Mouse (Mus musculus): ENCODE measurements around the gene Tnfsf12. TPM values are rescaled to one million over a fixed set of nuclear protein-coding genes. Genes with fewer than 3 reads are reported as not detected.

Gene Tnfsf12
- 9.0 and 9.7 TPM in 2 replicates for polyA plus RNA-seq (2012; ENCODE audit: low replicate concordance)

DNA sequence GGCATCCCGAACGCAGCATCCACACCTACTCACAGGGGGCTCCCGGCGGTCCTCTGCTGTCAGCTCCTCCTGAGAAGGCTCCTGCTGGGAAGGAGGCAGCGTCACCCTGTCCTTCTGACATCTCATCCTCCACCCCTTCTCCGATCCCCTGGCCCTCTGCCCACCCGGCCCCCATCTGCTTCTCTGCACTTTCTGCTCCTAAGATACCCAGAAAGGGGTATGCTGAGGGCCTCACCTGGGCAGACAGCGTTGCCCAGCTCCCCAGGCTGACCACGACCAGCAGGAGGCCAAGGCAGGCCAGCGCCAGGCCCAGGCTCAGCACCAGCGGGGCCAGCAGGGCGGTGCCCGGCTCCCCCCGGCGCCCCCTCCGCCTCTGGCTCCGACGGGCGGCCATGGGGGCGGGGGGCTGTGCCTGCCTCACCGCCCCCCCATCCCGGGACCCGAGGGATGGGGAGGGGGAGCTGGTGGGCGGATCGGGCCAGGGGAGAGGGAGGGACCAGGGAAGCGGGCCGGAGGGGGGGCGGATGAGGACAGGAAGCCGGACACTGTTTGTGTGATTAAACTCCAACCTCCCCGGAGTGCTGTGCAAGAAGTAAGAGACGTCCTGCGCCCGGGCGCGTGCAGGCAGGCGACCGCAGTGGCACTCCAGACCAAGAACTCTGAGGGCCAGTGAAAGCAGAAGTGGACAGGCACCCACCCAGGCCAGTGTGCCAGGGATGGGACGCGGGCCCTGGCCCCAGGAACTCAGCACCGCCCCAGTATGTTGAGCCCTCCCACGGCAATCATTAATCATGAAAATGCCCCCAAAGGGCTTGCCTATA, at the start of gene Tnfsf12, which contains the start of gene Tnfsfm13:
Tnfsf12 (minus strand) TSS at position 489 of the 821 bp plus-strand sequence.
Tnfsfm13 (minus strand) TSS at position 738 of the 821 bp plus-strand sequence.

DNA sequence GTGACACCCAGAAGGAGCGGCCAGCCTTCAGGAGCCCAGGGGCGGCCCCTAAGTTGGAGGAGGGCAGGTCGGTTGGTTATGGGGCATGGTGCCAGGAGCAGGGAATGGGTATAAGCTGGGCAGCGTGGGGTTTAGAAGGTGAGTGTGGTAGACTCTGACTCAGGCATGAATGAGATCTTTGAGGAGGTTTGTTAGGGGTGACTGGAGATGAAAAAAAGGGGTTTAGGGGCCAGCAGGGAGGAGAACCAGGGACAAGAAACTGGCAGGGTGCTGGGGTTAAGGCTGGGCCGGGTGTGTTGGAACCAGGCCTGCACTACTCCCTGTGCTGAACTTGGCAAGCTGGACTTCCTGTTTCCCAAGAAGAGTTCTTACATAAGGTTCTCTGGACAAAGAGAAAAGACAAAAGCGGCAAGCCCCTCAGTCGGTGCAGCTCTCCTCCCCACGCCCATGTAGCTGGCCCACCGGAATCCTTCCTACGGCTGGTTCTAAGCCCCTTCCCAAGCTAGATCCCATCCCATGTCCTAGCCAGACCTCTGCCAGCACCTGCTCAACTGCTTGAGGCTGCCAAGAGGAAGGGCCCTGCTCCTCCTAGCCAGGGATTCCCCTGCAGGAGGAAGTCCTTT, 10.0 kb downstream of the Tnfsf12 start, which contains the start of gene Tnfsf13:
Tnfsf13 (minus strand) TSS at position 259 of the 623 bp plus-strand sequence.

DNA sequence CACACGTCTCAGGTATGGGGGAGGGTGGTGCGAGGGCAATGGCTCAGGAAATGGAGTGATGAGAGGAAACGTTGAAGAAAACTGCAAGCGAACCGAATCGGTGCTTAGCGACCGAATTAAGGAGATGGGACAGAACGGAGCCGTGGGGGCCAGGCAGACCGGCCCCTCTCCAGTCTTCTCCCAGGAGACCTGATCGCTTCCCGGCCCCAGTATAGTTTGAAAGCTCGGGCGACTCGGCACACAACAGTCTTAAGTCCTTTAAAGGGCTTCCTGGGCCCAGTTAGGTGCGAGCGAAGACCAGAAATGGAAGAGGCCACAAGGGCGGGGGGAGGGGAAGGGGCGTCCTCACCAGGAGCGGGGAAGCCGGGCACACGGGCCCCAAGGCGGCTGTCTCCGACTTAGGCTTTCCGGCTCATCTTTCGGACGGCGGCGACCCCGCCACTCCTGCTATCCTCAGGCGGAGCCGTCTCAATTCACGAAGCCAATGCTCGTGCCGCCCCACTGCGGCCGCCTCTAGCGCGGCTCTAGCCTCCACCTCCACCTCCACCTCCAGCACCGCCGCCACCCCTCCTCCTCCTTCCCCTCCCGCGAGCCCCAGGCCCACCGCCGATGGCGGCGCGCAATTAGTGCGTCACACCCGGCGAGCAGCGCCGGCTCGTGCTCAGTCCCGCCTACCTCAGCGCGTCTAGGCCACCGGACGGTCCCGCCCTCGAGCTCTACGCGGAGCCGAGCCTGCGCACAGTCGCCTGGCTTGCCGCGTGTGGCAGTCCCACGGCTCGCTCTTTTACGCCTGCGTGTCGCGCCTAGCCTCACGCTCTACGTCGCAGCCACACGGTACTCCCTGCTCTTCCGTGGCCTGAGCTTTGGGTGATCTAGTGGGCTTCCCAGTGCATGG, 14.1 kb downstream of the Tnfsf12 start, which contains the start of gene Senp3:
Senp3 (minus strand) TSS at position 771 of the 895 bp plus-strand sequence.

DNA sequence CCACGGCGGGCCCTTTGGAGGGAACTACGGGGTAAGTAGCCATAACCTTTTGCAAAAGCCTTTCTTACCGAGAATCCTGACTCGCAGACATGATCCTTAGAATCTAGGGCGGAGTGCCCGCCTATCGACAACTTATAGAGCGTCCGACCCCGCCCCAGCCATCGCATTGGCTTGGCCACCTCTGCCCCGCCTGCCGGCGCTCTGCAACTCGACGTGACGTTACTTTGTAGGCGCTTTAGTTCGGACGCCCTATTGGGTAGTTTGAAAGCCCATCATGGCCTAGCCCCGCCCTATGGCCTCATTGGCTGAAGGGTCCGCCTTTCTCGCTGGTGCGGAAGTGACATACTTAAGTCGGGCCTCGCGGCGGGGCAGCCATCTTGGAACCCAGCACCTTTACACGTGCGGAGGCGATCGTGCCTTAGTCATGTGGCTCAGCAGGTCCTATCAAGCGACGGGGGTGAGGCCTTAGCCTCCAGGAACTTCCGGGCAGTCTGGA, 23.4 kb downstream of the Tnfsf12 start, which contains the start of gene Eif4a1:
Eif4a1 (minus strand) TSS at position 213 of the 496 bp plus-strand sequence.

DNA sequence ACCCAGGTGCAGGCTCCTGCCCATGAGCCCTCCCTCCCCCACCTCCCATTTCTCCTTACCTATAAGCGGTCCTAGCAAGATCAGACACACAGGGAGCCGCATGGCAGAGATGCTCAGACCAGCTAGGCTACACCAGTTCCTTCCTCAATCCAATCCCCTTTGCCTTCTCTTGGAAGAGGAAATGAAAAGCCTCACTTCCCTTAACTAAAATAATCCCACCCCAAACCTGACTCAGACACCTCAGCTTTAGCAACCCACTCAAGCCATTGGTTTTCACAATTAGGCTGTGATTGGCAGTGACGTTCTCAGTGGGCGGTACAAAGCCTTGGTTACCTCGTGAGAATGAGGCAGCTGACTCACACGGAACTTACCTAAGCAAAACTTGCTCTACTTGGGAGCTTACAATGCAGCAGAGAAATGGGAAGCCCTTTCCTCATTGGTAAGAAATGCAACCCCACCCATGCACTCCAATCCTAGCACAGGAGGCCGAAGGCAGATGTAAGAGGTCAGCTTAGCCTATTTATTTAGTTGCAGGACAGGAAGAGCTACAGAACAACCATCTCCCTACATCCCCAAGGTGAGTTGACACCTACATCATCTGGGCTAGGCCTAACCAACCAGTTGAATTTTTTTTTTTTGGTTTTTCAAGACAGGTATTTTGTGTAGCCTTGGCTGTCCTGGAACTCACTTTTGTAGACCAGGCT, 29.5 kb downstream of the Tnfsf12 start, which contains the start of gene Cd68:
Cd68 (minus strand) TSS at position 193 of the 704 bp plus-strand sequence.

DNA sequence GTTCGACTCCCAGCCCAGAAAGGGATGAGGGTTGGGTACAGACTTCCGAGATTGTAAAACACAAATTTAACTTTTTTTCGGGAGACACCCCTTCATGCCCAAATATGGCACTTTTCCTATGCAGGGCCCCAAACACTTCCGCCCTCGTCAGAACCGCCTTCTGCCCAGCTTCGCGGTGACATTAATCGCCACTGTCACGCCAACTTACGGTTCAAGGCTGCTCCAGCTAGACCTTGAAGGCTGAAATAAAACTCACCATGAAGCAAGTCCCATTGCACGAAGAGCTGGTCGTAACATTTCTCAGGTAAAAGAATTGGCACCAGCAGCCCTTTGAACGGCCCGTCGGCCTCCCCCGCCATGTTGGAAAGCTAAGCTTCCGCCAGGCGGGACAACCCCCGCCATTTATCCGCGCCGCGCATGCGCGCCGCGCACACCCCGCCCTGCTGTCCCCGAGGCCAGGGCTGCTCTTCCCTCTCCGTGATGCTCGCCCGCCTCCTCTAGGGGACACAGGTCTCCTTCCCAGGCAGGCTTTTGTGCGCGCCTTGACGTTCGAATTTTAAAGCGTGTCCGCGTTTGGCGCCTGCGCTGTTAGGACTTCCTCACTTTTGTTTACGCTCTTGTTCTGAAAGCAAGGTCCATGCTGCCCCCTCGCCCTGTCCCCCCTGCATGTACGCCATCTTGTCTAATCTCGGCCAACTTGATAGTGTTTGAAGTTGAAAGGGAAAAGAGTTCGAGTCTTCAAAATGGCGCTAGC, 33.3 kb downstream of the Tnfsf12 start, which contains the start of gene Mpdu1:
Mpdu1 (minus strand) TSS at position 430 of the 754 bp plus-strand sequence.

DNA sequence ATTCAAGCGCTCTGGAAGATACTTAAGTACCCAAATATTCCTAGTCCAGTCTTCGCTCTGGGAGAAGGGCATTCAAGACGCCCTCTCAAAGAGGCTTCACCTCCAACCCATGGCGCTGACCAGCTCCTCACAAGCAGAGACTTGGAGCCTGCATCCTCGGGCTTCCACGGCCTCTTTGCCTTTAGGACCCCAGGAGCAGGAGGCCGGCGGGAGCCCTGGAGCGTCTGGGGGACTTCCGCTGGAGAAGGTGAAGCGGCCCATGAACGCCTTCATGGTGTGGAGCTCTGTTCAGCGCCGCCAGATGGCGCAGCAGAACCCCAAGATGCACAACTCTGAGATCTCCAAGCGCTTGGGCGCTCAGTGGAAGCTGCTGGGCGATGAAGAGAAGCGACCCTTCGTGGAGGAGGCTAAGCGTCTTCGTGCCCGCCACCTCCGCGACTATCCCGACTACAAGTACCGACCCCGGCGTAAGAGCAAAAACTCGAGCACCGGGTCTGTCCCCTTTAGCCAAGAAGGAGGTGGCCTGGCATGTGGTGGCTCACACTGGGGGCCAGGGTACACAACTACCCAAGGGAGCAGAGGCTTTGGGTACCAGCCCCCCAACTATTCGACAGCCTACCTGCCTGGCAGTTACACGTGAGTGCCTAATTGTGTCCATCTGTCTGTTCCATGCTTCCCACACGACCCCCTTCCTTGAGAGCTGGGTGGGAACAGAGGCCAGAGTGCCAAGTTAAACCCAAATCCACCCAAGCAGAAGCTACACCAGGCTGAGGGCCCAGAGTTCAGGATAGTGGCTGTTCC, 40.2 kb downstream of the Tnfsf12 start, which contains the start of gene Sox15:
Sox15 (plus strand) TSS at position 51 of the 801 bp plus-strand sequence.

Other genes starting within 250 kb of the Tnfsf12 start
- gene Dnah2, start 146.7 kb downstream of the Tnfsf12 start, polyA plus RNA-seq (2012; ENCODE audit: low replicate concordance): 0.02 and 0.19 TPM in 2 replicates
- gene Efnb3, start 135.6 kb downstream of the Tnfsf12 start, polyA plus RNA-seq (2012; ENCODE audit: low replicate concordance): 1.6 and 2.7 TPM in 2 replicates
- gene Wrap53, start 115.6 kb downstream of the Tnfsf12 start, polyA plus RNA-seq (2012; ENCODE audit: low replicate concordance): 6.9 and 45.7 TPM in 2 replicates
- gene Trp53, start 115.5 kb downstream of the Tnfsf12 start, polyA plus RNA-seq (2012; ENCODE audit: low replicate concordance): 119 and 129 TPM in 2 replicates
- 171 and 259 TPM in 2 replicates for gene Atp1b2, start 89.9 kb downstream of the Tnfsf12 start, polyA plus RNA-seq (2012; ENCODE audit: low replicate concordance)
- not detected in 2 replicates for gene Shbg, start 77.9 kb downstream of the Tnfsf12 start, polyA plus RNA-seq (2012; ENCODE audit: low replicate concordance)
- gene Sat2, start 73.8 kb downstream of the Tnfsf12 start, polyA plus RNA-seq (2012; ENCODE audit: low replicate concordance): not detected in 2 replicates
- gene Fxr2, start 62.9 kb downstream of the Tnfsf12 start, polyA plus RNA-seq (2012; ENCODE audit: low replicate concordance): 91.8 and 97.5 TPM in 2 replicates
- 0.44 TPM in 1 of 2 replicates, not detected in the other for gene Sox15, start 40.5 kb downstream of the Tnfsf12 start, polyA plus RNA-seq (2012; ENCODE audit: low replicate concordance)
- gene Mpdu1, start 33.2 kb downstream of the Tnfsf12 start, polyA plus RNA-seq (2012; ENCODE audit: low replicate concordance): 24.1 and 29.9 TPM in 2 replicates
- 26.6 and 82.4 TPM in 2 replicates for gene Cd68, start 29.7 kb downstream of the Tnfsf12 start, polyA plus RNA-seq (2012; ENCODE audit: low replicate concordance)
- 226 and 408 TPM in 2 replicates for gene Eif4a1, start 23.4 kb downstream of the Tnfsf12 start, polyA plus RNA-seq (2012; ENCODE audit: low replicate concordance)
- 128 and 137 TPM in 2 replicates for gene Senp3, start 13.8 kb downstream of the Tnfsf12 start, polyA plus RNA-seq (2012; ENCODE audit: low replicate concordance)
- gene Tnfsf13, start 10.1 kb downstream of the Tnfsf12 start, polyA plus RNA-seq (2012; ENCODE audit: low replicate concordance): 2.3 and 5.0 TPM in 2 replicates
- gene Tnfsfm13, start 249 bp upstream of the Tnfsf12 start, polyA plus RNA-seq (2012; ENCODE audit: low replicate concordance): 6.6 and 8.1 TPM in 2 replicates
- 92.9 and 194 TPM in 2 replicates for gene Polr2a, start 62.8 kb upstream of the Tnfsf12 start, polyA plus RNA-seq (2012; ENCODE audit: low replicate concordance)
- gene Slc35g3, start 66.1 kb upstream of the Tnfsf12 start, polyA plus RNA-seq (2012; ENCODE audit: low replicate concordance): not detected in 2 replicates
- gene Zbtb4, start 70.1 kb upstream of the Tnfsf12 start, polyA plus RNA-seq (2012; ENCODE audit: low replicate concordance): 38.9 and 47.4 TPM in 2 replicates
- 0.18 and 0.20 TPM in 2 replicates for gene Chrnb1, start 100.1 kb upstream of the Tnfsf12 start, polyA plus RNA-seq (2012; ENCODE audit: low replicate concordance)
- 0.07 and 0.47 TPM in 2 replicates for gene Fgf11, start 106.0 kb upstream of the Tnfsf12 start, polyA plus RNA-seq (2012; ENCODE audit: low replicate concordance)
- not detected in 2 replicates for gene Tmem102, start 109.8 kb upstream of the Tnfsf12 start, polyA plus RNA-seq (2012; ENCODE audit: low replicate concordance)
- 0.07 TPM in 1 of 2 replicates, not detected in the other for gene Gm39566, start 119.4 kb upstream of the Tnfsf12 start, polyA plus RNA-seq (2012; ENCODE audit: low replicate concordance)
- gene Spem2, start 122.6 kb upstream of the Tnfsf12 start, polyA plus RNA-seq (2012; ENCODE audit: low replicate concordance): not detected in 2 replicates
- not detected in 2 replicates for gene Spem1, start 126.3 kb upstream of the Tnfsf12 start, polyA plus RNA-seq (2012; ENCODE audit: low replicate concordance)
- gene Nlgn2, start 141.9 kb upstream of the Tnfsf12 start, polyA plus RNA-seq (2012; ENCODE audit: low replicate concordance): 3.7 and 5.0 TPM in 2 replicates
- gene Tmem256, start 142.7 kb upstream of the Tnfsf12 start, polyA plus RNA-seq (2012; ENCODE audit: low replicate concordance): 531 and 1,176 TPM in 2 replicates
- gene Plscr3, start 150.5 kb upstream of the Tnfsf12 start, polyA plus RNA-seq (2012; ENCODE audit: low replicate concordance): 64.9 and 78.2 TPM in 2 replicates
- 2.0 and 2.3 TPM in 2 replicates for gene Tnk1, start 162.9 kb upstream of the Tnfsf12 start, polyA plus RNA-seq (2012; ENCODE audit: low replicate concordance)
- not detected in 2 replicates for gene Tmem95, start 182.2 kb upstream of the Tnfsf12 start, polyA plus RNA-seq (2012; ENCODE audit: low replicate concordance)
- 1.4 and 2.2 TPM in 2 replicates for gene Kctd11, start 185.6 kb upstream of the Tnfsf12 start, polyA plus RNA-seq (2012; ENCODE audit: low replicate concordance)
- gene Acap1, start 199.7 kb upstream of the Tnfsf12 start, polyA plus RNA-seq (2012; ENCODE audit: low replicate concordance): 28.9 and 53.7 TPM in 2 replicates
- gene 2810408A11Rik, start 205.1 kb upstream of the Tnfsf12 start, polyA plus RNA-seq (2012; ENCODE audit: low replicate concordance): 0.18 and 0.33 TPM in 2 replicates
- 131 and 182 TPM in 2 replicates for gene Neurl4, start 205.2 kb upstream of the Tnfsf12 start, polyA plus RNA-seq (2012; ENCODE audit: low replicate concordance)
- 157 and 339 TPM in 2 replicates for gene Gps2, start 218.0 kb upstream of the Tnfsf12 start, polyA plus RNA-seq (2012; ENCODE audit: low replicate concordance)
- 1,855 and 2,103 TPM in 2 replicates for gene Eif5a, start 226.1 kb upstream of the Tnfsf12 start, polyA plus RNA-seq (2012; ENCODE audit: low replicate concordance)
- 0.99 TPM in 1 of 2 replicates, not detected in the other for gene Ybx2, start 239.9 kb upstream of the Tnfsf12 start, polyA plus RNA-seq (2012; ENCODE audit: low replicate concordance)